Mouse (Mus musculus) naive thymus-derived CD4-positive, alpha-beta T cell, adult 2 months (primary cell): ENCODE measurements around the gene Gm4353.
"Not testable (repeated sequence)": the region's sequence is repeated elsewhere in the genome, so short reads cannot be mapped to it uniquely, and the experiment has no call there.

Experiments
- DNase-seq: peaks from one replicate; pipeline ENCODE4 v3.0.0-alpha.2; 2011; ENCODE audit warnings: low read depth

Gm4353 gene

GRCm38 (mm10) chr7:116084366-116084765 is at the start of gene Gm4353:
Gene Gm4353, minus strand, starts transcription at chr7:116084635.
- not testable (repeated sequence) for DNase-seq

- DNase-seq = peak; percentile 68
Measured at GRCm38 (mm10) chr7:116132078-116132477, 47.6 kb upstream of the Gm4353 start.

GRCm38 (mm10) chr7:116131390-116131789 is 47.0 kb upstream of the Gm4353 start:
- no peak for DNase-seq

GRCm38 (mm10) chr7:116129374-116129773 is 44.9 kb upstream of the Gm4353 start:
- DNase-seq = no peak

- DNase-seq = no peak
Measured at GRCm38 (mm10) chr7:116128286-116128685, 43.9 kb upstream of the Gm4353 start.

GRCm38 (mm10) chr7:116127052-116127451 is 42.6 kb upstream of the Gm4353 start:
- no peak for DNase-seq

- no peak for DNase-seq
Measured at GRCm38 (mm10) chr7:116125671-116126070, 41.2 kb upstream of the Gm4353 start.

GRCm38 (mm10) chr7:116124057-116124456 is 39.6 kb upstream of the Gm4353 start:
- no peak for DNase-seq

- DNase-seq = no peak
Measured at GRCm38 (mm10) chr7:116123597-116123985, 39.2 kb upstream of the Gm4353 start.

GRCm38 (mm10) chr7:116122981-116123596 is 38.7 kb upstream of the Gm4353 start:
- no peak for DNase-seq

GRCm38 (mm10) chr7:116121202-116121601 is 36.8 kb upstream of the Gm4353 start:
- DNase-seq = no peak

GRCm38 (mm10) chr7:116120737-116121136 is 36.3 kb upstream of the Gm4353 start:
- DNase-seq = no peak

GRCm38 (mm10) chr7:116119306-116119857 is 34.9 kb upstream of the Gm4353 start:
- DNase-seq = no peak

- no peak for DNase-seq
Measured at GRCm38 (mm10) chr7:116115991-116116390, 31.6 kb upstream of the Gm4353 start.

- no peak for DNase-seq
Measured at GRCm38 (mm10) chr7:116115216-116115930, 30.9 kb upstream of the Gm4353 start.

GRCm38 (mm10) chr7:116111546-116111945 is 27.1 kb upstream of the Gm4353 start:
- no peak for DNase-seq

- no peak for DNase-seq
Measured at GRCm38 (mm10) chr7:116110661-116111060, 26.2 kb upstream of the Gm4353 start.

GRCm38 (mm10) chr7:116103091-116103490 is 18.7 kb upstream of the Gm4353 start:
- no peak for DNase-seq

- no peak for DNase-seq
Measured at GRCm38 (mm10) chr7:116099952-116100528, 15.6 kb upstream of the Gm4353 start.

GRCm38 (mm10) chr7:116093466-116093850 is 9.0 kb upstream of the Gm4353 start:
- no peak for DNase-seq

- peak; percentile 97 for DNase-seq
Measured at GRCm38 (mm10) chr7:116092710-116093465, 8.5 kb upstream of the Gm4353 start.

- no peak for DNase-seq
Measured at GRCm38 (mm10) chr7:116060739-116061138, 23.7 kb downstream of the Gm4353 start.
